Mouse (Mus musculus) liver, adult (tissue): ENCODE results near the gene Ccdc146.

Experiments
- GATA4 ChIP-seq: IDR thresholded peaks from 2 replicates; pipeline ENCODE4 v1.6.1; 2014; ENCODE audit warnings: mild to moderate bottlenecking, low read length; ENCODE audit not compliant: insufficient replicate concordance

The Ccdc146 gene

GRCm38 (mm10) chr5:21424614-21425602, at the start of gene Ccdc146, which contains the start of gene Fam185a:
Gene Ccdc146 (minus strand): TSS chr5:21424677.
Gene Fam185a (plus strand): TSS chr5:21424958.
- TF ChIP-seq GATA4: no peak

DNA sequence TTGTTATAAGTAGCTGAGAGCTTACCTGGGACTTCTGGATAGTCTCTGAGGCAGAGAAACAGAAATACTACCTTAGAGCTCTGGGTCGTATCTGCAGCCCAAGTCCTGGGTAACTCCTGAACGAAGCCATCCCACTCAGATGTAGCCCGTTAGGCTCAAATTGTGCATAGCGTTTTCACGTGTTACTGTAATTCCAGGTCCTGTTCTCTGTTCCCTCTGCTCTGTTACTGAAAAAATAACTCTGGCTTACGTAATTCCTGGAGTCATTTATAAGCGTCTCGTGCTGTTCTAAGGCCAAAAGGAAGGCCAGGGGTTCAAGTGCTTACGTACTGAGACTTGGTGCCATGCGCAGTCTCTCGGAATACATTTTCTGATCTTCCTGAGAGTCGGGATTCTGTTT, 43.6 kb upstream of the Ccdc146 start:
- TF ChIP-seq GATA4: no peak

DNA sequence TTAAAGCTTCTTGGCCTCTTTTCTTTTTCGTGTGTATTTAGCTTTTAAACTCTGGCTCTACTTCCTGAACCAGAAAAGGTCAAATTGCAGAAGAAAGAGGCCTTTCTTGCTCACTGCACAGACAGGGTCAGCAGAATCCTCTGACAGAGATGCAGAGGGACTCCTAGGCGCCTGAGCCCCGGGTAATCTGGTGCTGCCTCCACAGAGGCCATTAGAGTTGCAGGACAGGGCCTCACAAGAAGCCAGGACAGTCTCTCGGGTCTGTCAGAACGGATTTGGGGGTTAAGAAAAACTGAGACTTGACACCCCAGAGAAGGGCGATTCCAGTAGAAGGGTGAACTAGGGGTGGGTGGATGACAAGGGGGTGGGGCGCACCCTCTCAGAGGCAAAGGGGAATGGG, 42.9 kb upstream of the Ccdc146 start:
- no peak for TF ChIP-seq GATA4

DNA sequence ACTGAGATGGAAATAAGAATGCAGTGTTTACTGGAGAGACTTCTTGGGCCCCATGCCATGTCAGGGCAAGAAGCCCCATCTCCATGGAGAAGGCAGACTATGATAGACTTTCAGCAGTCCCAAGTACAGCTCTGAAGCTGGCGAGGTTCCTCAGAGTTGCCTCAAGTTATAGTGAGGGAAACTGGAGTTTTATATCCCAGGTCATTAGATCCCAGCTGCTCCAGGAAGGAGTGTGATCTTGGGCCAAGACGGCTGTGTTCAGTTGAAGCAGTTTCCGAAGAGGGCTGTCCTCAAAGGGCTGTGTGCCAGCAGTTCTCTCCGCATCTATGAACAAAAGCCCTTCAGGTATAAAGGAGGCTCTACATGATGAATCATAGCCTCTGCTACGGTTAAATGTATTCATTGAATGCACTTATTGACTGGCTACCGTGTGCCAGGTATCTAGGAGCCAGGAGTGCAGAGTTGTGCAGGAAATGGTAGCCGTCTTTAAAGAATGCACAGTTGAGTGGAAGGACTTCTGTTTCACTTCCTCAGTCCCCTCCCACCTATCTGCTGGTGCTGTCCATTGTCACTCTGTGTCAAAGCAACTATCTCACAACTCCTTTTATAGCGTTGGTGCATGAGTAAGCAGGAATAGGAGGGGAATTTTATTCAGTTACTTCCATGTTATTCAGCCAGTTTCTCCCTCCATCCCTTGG, 16.5 kb upstream of the Ccdc146 start:
- TF ChIP-seq GATA4: no peak

DNA sequence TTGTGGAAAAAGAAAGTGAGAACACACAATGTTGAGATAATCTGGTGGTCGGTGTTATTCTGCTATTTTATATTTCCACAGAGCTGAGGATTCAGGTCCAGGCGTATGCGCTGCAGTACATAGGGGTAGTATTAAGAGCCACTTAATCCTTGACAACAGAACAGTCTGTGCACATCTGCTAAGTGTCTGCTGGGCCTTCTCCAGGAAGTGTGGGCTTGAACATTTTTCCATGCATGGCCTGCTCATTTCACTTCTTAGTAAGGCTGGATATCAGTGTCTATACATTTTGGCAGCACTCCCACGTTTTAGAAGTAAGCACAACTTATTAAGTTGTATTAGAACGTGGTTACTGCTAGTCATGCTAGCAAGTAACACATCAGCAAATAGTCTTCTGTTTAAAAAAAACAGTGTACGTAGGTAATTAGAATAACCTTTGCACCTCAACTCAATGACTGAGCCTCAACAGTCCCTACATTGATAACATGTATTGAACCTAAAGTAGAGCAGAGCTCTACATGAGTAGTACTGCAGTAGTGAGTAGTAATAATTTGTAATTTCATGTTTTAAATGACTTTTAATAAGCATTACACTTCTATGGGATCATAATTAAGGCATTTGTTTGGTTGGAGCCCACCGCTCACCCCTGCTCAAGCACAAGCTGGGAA, 15.1 kb upstream of the Ccdc146 start:
- TF ChIP-seq GATA4: no peak

DNA sequence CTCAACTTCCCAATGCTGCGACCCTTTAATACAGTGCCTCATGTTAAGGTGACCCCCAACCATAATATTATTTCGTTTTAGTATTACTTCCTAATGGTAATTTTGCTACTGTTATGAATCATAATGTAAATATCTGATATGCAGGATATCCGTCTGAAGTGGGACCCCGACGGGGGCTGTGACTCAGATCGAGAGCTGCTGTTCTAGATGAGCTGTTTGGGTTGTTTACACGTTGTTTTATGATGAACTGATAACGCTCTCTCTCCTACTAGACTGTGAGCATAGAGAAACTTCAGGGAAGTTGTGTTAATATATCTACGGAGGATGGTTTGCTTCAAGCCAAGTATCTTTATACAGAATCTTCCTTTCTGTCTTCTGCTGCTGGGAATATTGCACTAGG, 14.0 kb upstream of the Ccdc146 start:
- TF ChIP-seq GATA4: no peak

DNA sequence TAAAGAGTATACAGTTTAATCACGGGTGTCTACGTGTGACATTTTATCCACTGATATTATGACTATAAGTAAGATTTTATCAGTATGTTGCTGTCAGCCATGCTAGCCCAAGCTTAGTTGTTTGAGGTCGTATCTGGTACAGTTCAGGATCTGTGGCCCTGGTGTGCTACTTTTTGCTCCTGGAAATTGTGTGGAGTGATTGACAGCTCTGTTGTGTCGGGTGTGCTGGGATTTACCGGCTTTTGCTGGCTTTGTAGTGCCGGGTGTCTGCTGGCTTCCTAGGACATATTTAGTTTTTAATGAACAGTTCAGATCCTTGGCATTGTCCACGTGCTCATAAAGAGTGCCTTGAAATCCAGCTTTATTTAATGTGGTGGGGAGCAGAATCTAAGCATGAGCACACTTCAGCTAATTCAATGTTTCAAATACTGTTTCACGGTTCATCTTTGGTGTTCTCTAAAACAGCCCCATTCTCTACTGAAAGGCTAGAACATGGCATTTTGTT, 12.0 kb upstream of the Ccdc146 start:
- TF ChIP-seq GATA4: no peak

- TF ChIP-seq GATA4: no peak
These were observed 9.9 kb upstream of the Ccdc146 start for GRCm38 (mm10) chr5:21434148-21434929.

DNA sequence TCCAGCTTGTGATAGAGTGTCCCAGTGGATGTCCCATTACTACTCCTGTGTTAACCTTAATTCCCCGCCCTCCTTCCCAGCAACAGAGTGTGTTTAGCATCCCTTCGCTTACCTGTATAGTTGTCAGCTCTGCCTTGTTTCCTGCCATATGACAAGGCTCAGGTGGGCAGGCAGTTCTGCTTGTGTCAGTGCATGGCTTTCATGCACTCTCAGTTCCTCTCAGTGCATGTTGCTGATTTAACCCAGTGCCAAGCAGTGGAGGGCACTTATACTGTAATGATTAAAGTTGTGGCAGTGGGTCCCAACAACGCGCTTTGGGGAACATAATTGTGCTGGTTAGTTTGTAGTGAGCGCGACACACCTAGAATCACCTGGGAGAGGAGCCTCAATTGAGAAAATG, 2.2 kb upstream of the Ccdc146 start:
- TF ChIP-seq GATA4: no peak

GRCm38 (mm10) chr5:21420609-21421008, 3.9 kb downstream of the Ccdc146 start:
- no peak for TF ChIP-seq GATA4

- TF ChIP-seq GATA4: no peak
These were observed 5.9 kb downstream of the Ccdc146 start for GRCm38 (mm10) chr5:21418613-21419012.

DNA sequence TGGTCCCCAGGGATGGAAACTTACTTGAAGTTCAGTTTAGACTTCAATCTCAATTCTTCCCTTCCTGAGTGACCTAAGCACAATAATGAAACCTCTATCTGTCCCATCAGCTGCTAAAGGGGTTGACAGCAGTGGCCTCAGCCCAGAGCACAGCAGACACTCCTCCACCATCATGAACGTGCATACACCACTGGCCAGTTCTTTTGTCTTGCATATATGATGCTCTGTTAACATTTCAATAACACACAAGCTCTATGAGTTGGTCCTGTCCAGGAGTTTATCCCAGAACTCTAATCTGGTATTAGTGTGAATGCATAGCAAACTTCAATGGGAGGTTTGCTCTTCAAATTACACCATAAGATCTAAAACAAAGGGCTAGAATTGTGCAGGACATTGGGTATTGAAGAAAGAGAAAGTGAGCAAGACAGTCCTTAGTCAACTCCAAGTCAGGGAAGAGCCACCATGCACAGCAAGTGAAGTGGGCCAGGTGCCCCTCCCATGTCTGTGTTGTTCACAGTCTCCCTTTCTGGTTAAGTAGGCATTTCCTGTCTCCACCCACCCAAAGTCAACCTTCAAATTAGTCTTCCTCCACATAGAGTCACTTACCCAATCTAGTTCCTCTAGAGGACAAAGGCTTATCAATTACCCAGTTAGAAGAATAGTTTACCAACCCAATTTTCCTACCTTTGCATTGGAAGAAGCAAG, 10.2 kb downstream of the Ccdc146 start:
- no peak for TF ChIP-seq GATA4

- no peak for TF ChIP-seq GATA4
These were observed 11.2 kb downstream of the Ccdc146 start for GRCm38 (mm10) chr5:21413322-21413721.

DNA sequence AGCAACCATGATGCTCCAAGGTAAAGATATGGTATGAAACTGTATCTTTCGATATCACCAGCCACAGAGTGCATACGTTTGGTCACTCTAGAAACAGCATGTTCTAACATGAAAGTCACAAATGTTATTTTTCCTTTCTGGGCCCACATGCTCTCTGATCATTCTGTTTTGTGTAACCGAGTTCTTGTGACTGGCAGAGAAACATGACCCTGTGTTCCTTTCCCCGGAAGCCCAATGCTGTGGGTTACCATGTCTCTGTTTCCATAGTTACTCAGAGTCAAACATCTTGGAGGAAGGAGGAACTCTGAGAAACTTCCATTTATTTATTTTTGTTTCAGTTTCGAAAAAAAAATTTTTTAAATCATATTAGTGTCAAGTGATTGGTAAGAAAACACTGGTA, 12.4 kb downstream of the Ccdc146 start:
- no peak for TF ChIP-seq GATA4

DNA sequence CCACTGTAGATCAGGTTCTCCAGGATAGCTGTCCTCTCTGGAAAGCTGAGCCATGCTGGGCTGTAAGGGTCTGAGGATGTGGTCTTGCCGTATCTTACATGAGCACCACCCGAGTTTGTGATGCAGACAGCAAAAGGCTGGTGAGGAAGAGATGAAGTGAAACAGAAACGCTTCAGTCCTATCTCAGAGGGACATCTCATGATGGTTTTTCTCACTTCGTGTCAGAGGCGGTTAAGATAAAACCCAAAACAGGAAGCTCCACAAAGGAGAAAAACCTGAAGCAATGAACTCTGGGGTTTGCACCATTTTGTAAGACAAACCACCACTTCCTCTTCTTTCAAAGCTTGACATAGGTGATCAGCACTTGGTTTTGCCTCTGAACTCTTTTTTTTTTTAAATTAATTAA, 13.2 kb downstream of the Ccdc146 start:
- no peak for TF ChIP-seq GATA4
